ENCODE assay signal across 14 mouse cellular contexts in the genomic region with DNA sequence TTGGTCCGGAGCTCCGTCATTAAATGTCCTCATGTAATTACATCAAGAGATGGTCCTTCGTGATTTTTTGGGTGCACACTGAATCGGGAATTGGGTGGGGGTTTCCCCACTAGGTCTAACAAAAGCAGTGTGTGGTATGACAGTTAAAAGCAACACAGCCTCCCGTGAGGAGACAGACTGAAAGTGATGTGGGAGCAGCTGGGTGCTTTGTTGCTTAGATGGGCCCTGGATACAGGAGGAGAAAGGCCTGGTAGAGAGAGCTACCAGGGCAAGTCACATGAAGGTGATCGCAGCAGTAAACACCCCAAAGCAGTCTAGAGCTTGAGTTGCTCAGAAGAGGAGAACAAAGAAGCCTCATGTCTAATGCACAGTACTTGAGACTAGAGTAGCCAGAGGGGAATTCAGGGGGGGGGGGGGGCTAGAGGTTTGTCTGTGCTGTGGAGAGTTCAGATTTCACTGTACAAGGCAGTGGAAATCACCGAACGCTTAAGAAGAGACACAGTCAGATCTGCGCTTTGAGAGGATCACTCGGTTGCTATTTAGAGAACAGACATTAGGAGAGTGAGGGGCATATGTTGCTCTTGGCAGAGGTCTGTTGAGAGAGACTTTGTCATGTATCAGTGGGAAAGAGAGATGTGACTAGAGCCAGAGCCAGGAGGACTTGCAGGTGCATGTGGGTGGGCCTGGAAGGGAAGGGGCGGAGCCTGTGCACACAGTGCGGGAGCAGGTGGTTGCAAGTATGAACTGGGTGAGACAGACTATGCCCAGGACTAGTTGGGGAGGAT. TPM values are rescaled to one million over a fixed set of nuclear protein-coding genes. Genes with fewer than 3 reads are reported as not detected.
A peak's percentile ranks its signal among the peaks of the same experiment; 100 is the strongest.
DNase-seq lines count a peak whose midpoint lies in the region; ATAC-seq and TF ChIP-seq lines count a peak whose summit lies in the region.
"Had no signal": no experiment of that assay in that cellular context is flagged by ENCODE, and none has a peak within 500 bp of the region (broad histone marks: within the 10 kb centered on the region; RNA-seq: fewer than 3 reads in every experiment).

No protein-coding gene starts in this region.

- no peaks in the 10 kb centered on the region for H3K27me3 ChIP-seq in forebrain, embryonic 13.5 days
- no peaks in the 10 kb centered on the region for H3K27me3 ChIP-seq in forebrain, embryonic 11.5 days (ENCODE audit: control insufficient read depth, insufficient read depth, low read length)
- no peaks in the 10 kb centered on the region for H3K27me3 ChIP-seq in forebrain, embryonic 14.5 days (replicated peaks; ENCODE audit: control insufficient read depth, insufficient read depth, low read length)

- H3K4me2 ChIP-seq in forebrain, embryonic 13.5 days = no peak overlapping the region
- no peak overlapping the region for H3K4me2 ChIP-seq in forebrain, embryonic 11.5 days (ENCODE audit: low read depth, low read length, severe bottlenecking)
- H3K4me2 ChIP-seq in forebrain, embryonic 14.5 days (ENCODE audit: low read length) = no peak overlapping the region
- H3K4me2 ChIP-seq: lung, embryonic 14.5 days had no signal

- peaks cover 4% of the 10 kb centered on the region; the same call in 1 of the 2 replicates for H3K4me1 ChIP-seq in forebrain, embryonic 13.5 days
- H3K4me1 ChIP-seq in forebrain, embryonic 11.5 days (replicated peaks; ENCODE audit: control insufficient read depth, insufficient read depth, low read length) = no peaks in the 10 kb centered on the region
- H3K4me1 ChIP-seq in forebrain, embryonic 14.5 days (ENCODE audit: control insufficient read depth, insufficient read depth, low read length) = peaks cover 4% of the 10 kb centered on the region; the same call in 1 of the 2 replicates

- 94% methylated on average over 12 of the region's 12 CpGs for WGBS in forebrain, embryonic 13.5 days
- 94% methylated on average over 12 of the region's 12 CpGs for WGBS in forebrain, embryonic 11.5 days
- WGBS in forebrain, embryonic 14.5 days = 82% methylated on average over 12 of the region's 12 CpGs

- TF ChIP-seq CTCF in layer of hippocampus, adult 2 months (conservative IDR thresholded peaks at IDR 0.05) = no peak

- peak; percentile 57; the same call in 1 of the 2 replicates for ATAC-seq in forebrain, embryonic 13.5 days
- ATAC-seq in forebrain, embryonic 11.5 days (replicated peaks; ENCODE audit: low FRiP score) = no peak
- peak; percentile 35; the same call in 1 of the 2 replicates for ATAC-seq in forebrain, embryonic 14.5 days

- no peaks in the 10 kb centered on the region for H3K9me3 ChIP-seq in forebrain, embryonic 13.5 days (replicated peaks)
- no peaks in the 10 kb centered on the region for H3K9me3 ChIP-seq in forebrain, embryonic 11.5 days (ENCODE audit: control insufficient read depth, low read length)
- H3K9me3 ChIP-seq in forebrain, embryonic 14.5 days (replicated peaks; ENCODE audit: control insufficient read depth, low read length) = no peaks in the 10 kb centered on the region

- peaks cover 43% of the 10 kb centered on the region for H3K36me3 ChIP-seq in forebrain, embryonic 13.5 days (ENCODE audit: poor library complexity, severe bottlenecking)
- no peaks in the 10 kb centered on the region for H3K36me3 ChIP-seq in forebrain, embryonic 11.5 days (ENCODE audit: control insufficient read depth, insufficient read depth, low read length)
- H3K36me3 ChIP-seq in forebrain, embryonic 14.5 days (ENCODE audit: control insufficient read depth, insufficient read depth, low read length) = peaks cover 41% of the 10 kb centered on the region

- no peak overlapping the region for H3K4me3 ChIP-seq in forebrain, embryonic 13.5 days
- no peak overlapping the region for H3K4me3 ChIP-seq in forebrain, embryonic 11.5 days (ENCODE audit: low read depth, low read length)
- no peak overlapping the region for H3K4me3 ChIP-seq in layer of hippocampus, adult 2 months
- H3K4me3 ChIP-seq in forebrain, embryonic 14.5 days (ENCODE audit: low read depth, low read length) = no peak overlapping the region
- H3K4me3 ChIP-seq: myocyte had no signal

- no peak overlapping the region for H3K9ac ChIP-seq in forebrain, embryonic 13.5 days
- H3K9ac ChIP-seq in forebrain, embryonic 11.5 days (ENCODE audit: low read length) = no peak overlapping the region
- H3K9ac ChIP-seq in forebrain, embryonic 14.5 days (ENCODE audit: low read length) = no peak overlapping the region
- H3K9ac ChIP-seq: lung, embryonic 14.5 days had no signal

- H3K27ac ChIP-seq in forebrain, embryonic 13.5 days = no peak overlapping the region
- no peak overlapping the region for H3K27ac ChIP-seq in forebrain, embryonic 11.5 days (ENCODE audit: low read depth, low read length)
- peak overlapping the region; percentile 46; the same call in 1 of the 2 replicates for H3K27ac ChIP-seq in layer of hippocampus, adult 2 months
- no peak overlapping the region for H3K27ac ChIP-seq in forebrain, embryonic 14.5 days (ENCODE audit: low read depth, low read length)

- DNase-seq in forebrain, embryonic 11.5 days (ENCODE audit: low spot score) = no peak
- DNase-seq in layer of hippocampus, adult 2 months (ENCODE audit: low spot score in 2 of 2) = peak; percentile 40 to 57
- DNase-seq in layer of hippocampus, postnatal 25 days (ENCODE audit: extremely low spot score in 1 of 2, low spot score in 1 of 2) = no peak
- DNase-seq in forebrain, embryonic 14.5 days (ENCODE audit: low spot score) = no peak
- DNase-seq in thymus, adult 18-20 months = peak; percentile 65 to 75
- DNase-seq in urinary bladder, postnatal 4 days (ENCODE audit: low spot score in 2 of 2) = no peak
- DNase-seq in urinary bladder, postnatal 14 days (ENCODE audit: low spot score) = no peak
- DNase-seq: gastrocnemius, postnatal 14 days had no signal

RNA-seq across cellular contexts. Expression of a gene that starts 9.6 kb away (rescaled TPM):
- polyA plus RNA-seq in forebrain, embryonic 13.5 days (2015; fragmentation: Nextera tagmentation; extraction: Ambion mirVana) = 179 TPM in 2 replicates
- polyA plus RNA-seq in forebrain, embryonic 11.5 days (2014; fragmentation: Nextera tagmentation; extraction: Ambion mirVana) = 78.5 and 87.3 TPM in 2 replicates
- total RNA-seq in layer of hippocampus, adult 2 months (2021) = 100 to 1,000 TPM; 131 to 136 TPM
- 100 to 1,000 TPM; 130 to 131 TPM for total RNA-seq in layer of hippocampus, postnatal 25 days (2021)
- polyA plus RNA-seq in forebrain, embryonic 14.5 days (2014; fragmentation: Nextera tagmentation; extraction: Ambion mirVana) = 275 and 313 TPM in 2 replicates

RNA-seq across cellular contexts. Expression of a gene that starts 49.3 kb away (rescaled TPM):
- not detected in 2 replicates for polyA plus RNA-seq in forebrain, embryonic 13.5 days (2015; fragmentation: Nextera tagmentation; extraction: Ambion mirVana)
- not detected in 2 replicates for polyA plus RNA-seq in forebrain, embryonic 11.5 days (2014; fragmentation: Nextera tagmentation; extraction: Ambion mirVana)
- total RNA-seq in layer of hippocampus, adult 2 months (2021) = not detected
- not detected for total RNA-seq in layer of hippocampus, postnatal 25 days (2021)
- not detected in 2 replicates for polyA plus RNA-seq in forebrain, embryonic 14.5 days (2014; fragmentation: Nextera tagmentation; extraction: Ambion mirVana)
- total RNA-seq: adrenal gland, postnatal 10 days; gastrocnemius, postnatal 14 days; left cerebral cortex, adult 8-10 months had no signal
- polyA plus RNA-seq: C2C12; lung, embryonic 14.5 days; myocyte had no signal

RNA-seq across cellular contexts. Expression of a gene that starts 57.0 kb away (rescaled TPM):
- polyA plus RNA-seq in forebrain, embryonic 13.5 days (2015; fragmentation: Nextera tagmentation; extraction: Ambion mirVana) = not detected in 2 replicates
- polyA plus RNA-seq in forebrain, embryonic 11.5 days (2014; fragmentation: Nextera tagmentation; extraction: Ambion mirVana) = not detected in 2 replicates
- total RNA-seq in layer of hippocampus, adult 2 months (2021) = not detected
- total RNA-seq in layer of hippocampus, postnatal 25 days (2021) = not detected
- not detected in 2 replicates for polyA plus RNA-seq in forebrain, embryonic 14.5 days (2014; fragmentation: Nextera tagmentation; extraction: Ambion mirVana)
- total RNA-seq: adrenal gland, postnatal 10 days; gastrocnemius, postnatal 14 days; left cerebral cortex, adult 8-10 months had no signal
- polyA plus RNA-seq: C2C12; lung, embryonic 14.5 days; myocyte had no signal

Comparison
In these comparisons a context has a peak if more than half of its experiments do, and no peak if none do; other contexts are left out.
1. DNase-seq: peak in layer of hippocampus, adult 2 months (2 of 2) and thymus, adult 18-20 months (2 of 2); none in forebrain, embryonic 11.5 days (single experiment), layer of hippocampus, postnatal 25 days (0 of 2), forebrain, embryonic 14.5 days (single experiment), urinary bladder, postnatal 4 days (0 of 2) and urinary bladder, postnatal 14 days (single experiment).